Mouse (Mus musculus) spleen, adult 2 months (tissue): ENCODE measurements at regions not wholly inside any gene's neighbourhood (a gene's known extent, or its start where the extent isn't known, plus 50 kb on each side); places are given as distances from the start of the nearest gene placed in this dataset.

Source experiments
- DNase-seq, 2 experiments: peaks; one replicate each; pipeline versions ENCODE4 v3.0.0 to v3.0.0-alpha.2; 2012 to 2021; ENCODE audit warnings: low spot score in 2 of 2, low read depth in 1 of 2
- H3K27ac ChIP-seq: fragments of 200-500 bp; 2 replicates; pipeline ENCODE4 v1.5.1; 2012; ENCODE audit warnings: low read length, inconsistent platforms; ENCODE audit not compliant: insufficient read depth
- H3K27me3 ChIP-seq: fragments of 200-500 bp; 2 replicates; pipeline ENCODE4 v1.6.1; 2012; ENCODE audit warnings: mild to moderate bottlenecking, moderate library complexity, low read length, inconsistent platforms; ENCODE audit not compliant: control insufficient read depth, insufficient read depth
- H3K36me3 ChIP-seq: fragments of 200-500 bp; 2 replicates; pipeline ENCODE4 v1.6.1; 2012; ENCODE audit warnings: mild to moderate bottlenecking, low read length, inconsistent platforms; ENCODE audit not compliant: control insufficient read depth, insufficient read depth
- H3K4me1 ChIP-seq: fragments of 200-500 bp; 2 replicates; pipeline ENCODE4 v1.6.1; 2011; ENCODE audit warnings: inconsistent platforms; ENCODE audit not compliant: control insufficient read depth, insufficient read depth, insufficient read length
- H3K4me3 ChIP-seq: fragments of 200-500 bp; 2 replicates; pipeline ENCODE4 v1.5.1; 2011; ENCODE audit warnings: mild to moderate bottlenecking, inconsistent platforms; ENCODE audit not compliant: insufficient read depth, insufficient read length; ENCODE audit errors: extremely low read depth
- CTCF ChIP-seq: fragments of 200-500 bp; IDR thresholded peaks from 2 replicates; pipeline ENCODE4 v1.5.1; 2011; ENCODE audit warnings: mild to moderate bottlenecking, inconsistent platforms; ENCODE audit not compliant: insufficient read depth, insufficient read length, insufficient replicate concordance; ENCODE audit errors: extremely low read depth
- POLR2A ChIP-seq: fragments of 200-500 bp; IDR thresholded peaks from 2 replicates; pipeline ENCODE4 v1.6.1; 2011; ENCODE audit warnings: low read depth, low read length, inconsistent platforms
- WGBS: fragments of 180-500 bp; shearing (Covaris S2); methylation state at CpG from one replicate; pipeline ENCODE4 v1.1.7; 2018; 5-methylcytosine and 5-hydroxymethylcytosine counted together

DNA sequence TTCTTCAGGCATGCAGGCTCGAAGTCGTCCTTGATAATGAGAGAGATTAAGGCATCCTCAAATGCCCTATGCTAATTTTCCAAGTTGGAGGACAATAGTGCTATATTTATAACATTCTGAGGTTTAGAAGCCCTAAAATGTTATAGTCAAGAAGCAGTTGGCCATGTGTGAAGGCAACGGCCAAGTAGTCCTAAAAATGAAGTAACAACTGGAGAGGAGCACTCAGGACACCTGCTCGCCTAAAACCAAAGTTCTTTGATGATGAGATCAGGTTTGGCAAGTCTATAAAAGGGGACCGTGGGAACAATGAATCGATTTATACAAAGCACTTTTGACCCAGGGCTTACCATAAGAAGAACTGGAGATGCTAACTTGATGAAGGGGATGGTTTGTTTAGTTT lies 237.4 kb upstream of the Ppp2r3a start:
- 83% methylated on average over 6 of the region's 6 CpGs for WGBS
- no peak for DNase-seq
- no peak overlapping the region for H3K4me3 ChIP-seq

GRCm38 (mm10) chr9:101476223-101476622 lies 224.6 kb upstream of the Ppp2r3a start:
- Histone ChIP-seq H3K36me3 (no peaks in the 10 kb centered on the region), H3K27me3 (no peaks in the 10 kb centered on the region), H3K4me3 (no peak overlapping the region), H3K27ac (no peak overlapping the region), H3K4me1 (no peaks in the 10 kb centered on the region)
- TF ChIP-seq CTCF (no peak), POLR2A (no peak)
- 38% methylated on average over 3 of the region's 3 CpGs for WGBS
- DNase-seq: no peak

More for the DNA sequence above, 237.4 kb upstream of the Ppp2r3a start:
- Histone ChIP-seq H3K36me3 (no peaks in the 10 kb centered on the region), H3K27ac (no peak overlapping the region), H3K27me3 (no peaks in the 10 kb centered on the region), H3K4me1 (no peaks in the 10 kb centered on the region)
- TF ChIP-seq POLR2A (no peak), CTCF (no peak)

- H3K27me3 ChIP-seq: no peaks in the 10 kb centered on the region
- no peak overlapping the region for H3K27ac ChIP-seq
- H3K4me3 ChIP-seq: no peak overlapping the region
- no peak for DNase-seq
- no peak for TF ChIP-seq POLR2A
- no peak for TF ChIP-seq CTCF
- no peaks in the 10 kb centered on the region for H3K4me1 ChIP-seq
- WGBS: 88% methylated on average over 4 of the region's 4 CpGs
- H3K36me3 ChIP-seq: no peaks in the 10 kb centered on the region
These were observed 221.5 kb upstream of the Ppp2r3a start for GRCm38 (mm10) chr9:101473074-101473461.

- Histone ChIP-seq H3K27me3 (no peaks in the 10 kb centered on the region), H3K4me1 (no peaks in the 10 kb centered on the region), H3K4me3 (no peak overlapping the region), H3K27ac (no peak overlapping the region), H3K36me3 (no peaks in the 10 kb centered on the region)
- no peak for DNase-seq
- TF ChIP-seq POLR2A: no peak
- no peak for TF ChIP-seq CTCF
- 72% methylated on average over 8 of the region's 8 CpGs for WGBS
These were observed 220.8 kb upstream of the Ppp2r3a start for GRCm38 (mm10) chr9:101472101-101473073.

- H3K27me3 ChIP-seq: no peaks in the 10 kb centered on the region
- no peaks in the 10 kb centered on the region for H3K4me1 ChIP-seq
- DNase-seq: no peak
- no peak overlapping the region for H3K27ac ChIP-seq
- no peak overlapping the region for H3K4me3 ChIP-seq
- TF ChIP-seq CTCF: no peak
- no peak for TF ChIP-seq POLR2A
- 61% methylated on average over 3 of the region's 3 CpGs for WGBS
- no peaks in the 10 kb centered on the region for H3K36me3 ChIP-seq
These were observed 220.1 kb upstream of the Ppp2r3a start for GRCm38 (mm10) chr9:101471665-101472064.

DNA sequence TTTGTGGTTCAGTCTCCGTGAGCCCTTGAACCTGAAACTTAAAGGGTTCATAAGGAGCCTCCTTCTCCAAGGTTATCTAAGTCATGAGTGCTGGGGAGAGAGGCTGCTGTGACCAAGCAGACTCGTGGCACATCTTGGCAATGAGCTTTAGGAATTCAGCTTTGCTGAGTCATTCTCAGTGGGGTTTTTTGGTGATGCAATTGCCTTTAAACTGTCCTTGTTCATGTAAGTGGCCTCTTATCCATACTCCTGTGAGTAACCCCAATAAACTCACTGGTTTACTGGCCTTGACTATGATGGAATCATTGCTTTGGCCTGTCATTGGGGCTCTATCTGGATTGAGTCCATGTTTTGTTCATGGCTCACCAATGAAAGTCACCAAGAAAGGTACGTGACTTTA lies 218.2 kb upstream of the Ppp2r3a start:
- no peak overlapping the region for H3K4me3 ChIP-seq
- 57% methylated on average over 3 of the region's 3 CpGs for WGBS
- H3K27ac ChIP-seq: no peak overlapping the region
- TF ChIP-seq POLR2A (no peak), CTCF (no peak)
- DNase-seq: no peak
- no peaks in the 10 kb centered on the region for H3K4me1 ChIP-seq
- no peaks in the 10 kb centered on the region for H3K36me3 ChIP-seq
- no peaks in the 10 kb centered on the region for H3K27me3 ChIP-seq

- Histone ChIP-seq H3K4me1 (no peaks in the 10 kb centered on the region), H3K4me3 (no peak overlapping the region), H3K36me3 (no peaks in the 10 kb centered on the region), H3K27me3 (no peaks in the 10 kb centered on the region), H3K27ac (no peak overlapping the region)
- WGBS: 76% methylated on average over 18 of the region's 18 CpGs
- no peak for DNase-seq
- no peak for TF ChIP-seq CTCF
- TF ChIP-seq POLR2A: no peak
These were observed 213.3 kb upstream of the Ppp2r3a start for GRCm38 (mm10) chr9:101464727-101465427.
